Mouse (Mus musculus): ENCODE data around the gene Ninj2.

Gene Ninj2

GRCm38 (mm10) chr6:120094091-120094776 is 1.1 kb downstream of the Ninj2 start:
- no peak for DNase-seq

- DNase-seq, result no peak
Observed at GRCm38 (mm10) chr6:120095096-120095495, 1.9 kb downstream of the Ninj2 start.

GRCm38 (mm10) chr6:120095501-120095900 is 2.4 kb downstream of the Ninj2 start:
- DNase-seq, result no peak

- DNase-seq, result no peak
Observed at GRCm38 (mm10) chr6:120099392-120099791, 6.2 kb downstream of the Ninj2 start.

- DNase-seq, result no peak
Observed at GRCm38 (mm10) chr6:120101221-120101620, 8.1 kb downstream of the Ninj2 start.

GRCm38 (mm10) chr6:120101996-120102395 is 8.8 kb downstream of the Ninj2 start:
- DNase-seq, result no peak

- no peak for DNase-seq
Observed at GRCm38 (mm10) chr6:120103104-120103503, 10.0 kb downstream of the Ninj2 start.

- no peak for DNase-seq
Observed at GRCm38 (mm10) chr6:120105055-120105454, 11.9 kb downstream of the Ninj2 start.

- no peak for DNase-seq
Observed at GRCm38 (mm10) chr6:120107586-120107985, 14.4 kb downstream of the Ninj2 start.

- no peak for DNase-seq
Observed at GRCm38 (mm10) chr6:120108061-120108460, 14.9 kb downstream of the Ninj2 start.

GRCm38 (mm10) chr6:120109173-120109572 is 16.0 kb downstream of the Ninj2 start:
- DNase-seq, result peak; percentile 16 to 24

- no peak for DNase-seq
Observed at GRCm38 (mm10) chr6:120109932-120110331, 16.8 kb downstream of the Ninj2 start.

GRCm38 (mm10) chr6:120110738-120111409 is 17.7 kb downstream of the Ninj2 start:
- DNase-seq, result no peak

GRCm38 (mm10) chr6:120111410-120111783 is 18.2 kb downstream of the Ninj2 start:
- no peak for DNase-seq

- peak; percentile 49 to 64 for DNase-seq
Observed at GRCm38 (mm10) chr6:120111984-120112803, 19.0 kb downstream of the Ninj2 start.

GRCm38 (mm10) chr6:120113856-120114255 is 20.7 kb downstream of the Ninj2 start:
- no peak for DNase-seq

GRCm38 (mm10) chr6:120114271-120114670 is 21.1 kb downstream of the Ninj2 start:
- no peak for DNase-seq

GRCm38 (mm10) chr6:120114698-120115097 is 21.5 kb downstream of the Ninj2 start:
- DNase-seq, result peak in 1 of 2 experiments; percentile 15

- DNase-seq, result no peak
Observed at GRCm38 (mm10) chr6:120115443-120115842, 22.3 kb downstream of the Ninj2 start.

- DNase-seq, result no peak
Observed at GRCm38 (mm10) chr6:120119824-120120223, 26.7 kb downstream of the Ninj2 start.

GRCm38 (mm10) chr6:120124688-120125087 is 31.5 kb downstream of the Ninj2 start:
- no peak for DNase-seq

- DNase-seq, result no peak
Observed at GRCm38 (mm10) chr6:120126456-120126855, 33.3 kb downstream of the Ninj2 start.

GRCm38 (mm10) chr6:120127321-120127720 is 34.2 kb downstream of the Ninj2 start:
- DNase-seq, result no peak

- DNase-seq, result no peak
Observed at GRCm38 (mm10) chr6:120134748-120135147, 41.6 kb downstream of the Ninj2 start.
